Mouse (Mus musculus) spleen, adult 2 months (tissue): ENCODE measurements around the gene Arl2.

Source experiments
- CTCF ChIP-seq: fragments of 200-500 bp; IDR thresholded peaks from 2 replicates; pipeline ENCODE4 v1.5.1; 2011; ENCODE audit warnings: mild to moderate bottlenecking, inconsistent platforms; ENCODE audit not compliant: insufficient read depth, insufficient read length, insufficient replicate concordance; ENCODE audit errors: extremely low read depth
- POLR2A ChIP-seq: fragments of 200-500 bp; IDR thresholded peaks from 2 replicates; pipeline ENCODE4 v1.6.1; 2011; ENCODE audit warnings: low read depth, low read length, inconsistent platforms

- TF ChIP-seq CTCF (no peak), POLR2A (no peak)
Measured at GRCm38 (mm10) chr19:6101186-6101585, 40.2 kb downstream of the Arl2 start.
